Mouse (Mus musculus) lung, adult 18-20 months (tissue): ENCODE measurements around the gene Prr19.

Experiments used
- DNase-seq, 2 experiments: peaks; one replicate each; pipeline ENCODE4 v3.0.0; 2022; ENCODE audit warnings: mixed read lengths in 2 of 2

Prr19 gene

DNA sequence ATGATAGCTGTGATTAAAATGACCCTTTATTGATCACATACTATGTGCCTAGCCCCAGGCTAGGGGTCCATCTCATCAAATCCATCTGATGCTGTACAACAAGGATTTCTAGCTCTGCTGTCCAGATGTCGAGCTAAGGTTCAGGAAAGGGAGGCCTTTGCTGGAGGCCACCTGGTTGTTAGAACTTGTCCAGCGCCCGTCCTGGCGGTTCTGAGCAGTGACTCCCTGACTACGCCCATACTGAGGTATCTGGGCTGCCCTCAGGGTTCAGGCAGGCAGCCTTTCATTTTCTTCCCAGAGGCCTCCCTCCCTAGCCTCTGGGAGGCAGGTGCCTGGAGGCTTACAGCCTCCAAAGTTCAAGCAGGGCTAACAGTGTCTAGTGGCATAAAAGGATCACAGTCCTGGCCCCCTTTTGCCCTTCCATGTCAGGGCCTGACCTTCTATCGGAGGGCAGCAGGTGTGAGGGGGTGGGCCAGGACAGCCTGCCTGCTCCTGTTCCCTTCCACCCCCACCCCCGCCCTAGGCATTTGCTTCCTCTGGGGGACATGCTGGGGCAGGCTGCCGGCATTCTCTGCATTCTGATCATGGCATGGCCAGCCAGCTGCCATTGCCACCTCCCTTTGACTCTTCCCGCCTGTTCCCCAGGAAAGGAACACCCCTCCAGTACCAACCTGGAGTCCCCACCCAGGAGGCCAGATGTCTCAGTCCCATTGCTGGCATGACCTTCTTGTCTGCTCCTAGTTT, 25.5 kb upstream of the Prr19 start:
- DNase-seq: no peak

DNA sequence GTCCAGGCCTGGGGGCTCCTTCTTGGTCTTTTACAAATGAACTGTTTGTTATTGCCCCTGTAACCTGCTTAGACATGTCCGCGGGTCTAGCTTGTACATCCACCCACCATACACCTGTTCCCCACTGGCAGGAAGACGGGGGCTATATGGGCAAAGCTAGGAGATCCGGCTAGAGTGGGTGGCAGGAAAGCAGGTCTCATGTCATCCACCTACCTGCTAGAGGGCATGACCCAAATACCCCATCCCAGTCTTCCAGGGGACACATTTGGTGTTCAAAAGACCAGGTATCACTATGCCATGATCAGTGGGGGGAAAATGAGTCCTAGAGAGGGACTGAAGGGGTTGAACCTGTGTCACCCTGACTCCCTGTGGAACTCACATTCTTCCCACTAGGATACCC, 23.8 kb upstream of the Prr19 start:
- no peak for DNase-seq

DNA sequence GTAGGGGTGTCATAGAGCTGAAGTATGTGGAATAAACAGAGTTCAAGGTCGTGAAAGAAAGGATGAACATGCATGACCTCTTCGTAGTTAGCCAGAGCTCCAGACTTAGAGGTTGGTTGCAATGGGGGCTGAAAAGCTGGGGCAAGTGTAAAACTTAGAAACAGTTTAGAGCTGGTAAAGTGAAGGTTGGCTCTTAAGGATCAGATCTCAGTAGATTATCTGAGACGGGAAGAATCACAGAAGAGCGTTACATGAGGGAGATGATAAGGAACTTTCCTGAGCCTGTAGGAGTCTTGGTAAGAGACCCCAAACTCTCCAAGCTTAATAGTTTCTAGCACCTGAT, 23.2 kb upstream of the Prr19 start:
- no peak for DNase-seq

DNA sequence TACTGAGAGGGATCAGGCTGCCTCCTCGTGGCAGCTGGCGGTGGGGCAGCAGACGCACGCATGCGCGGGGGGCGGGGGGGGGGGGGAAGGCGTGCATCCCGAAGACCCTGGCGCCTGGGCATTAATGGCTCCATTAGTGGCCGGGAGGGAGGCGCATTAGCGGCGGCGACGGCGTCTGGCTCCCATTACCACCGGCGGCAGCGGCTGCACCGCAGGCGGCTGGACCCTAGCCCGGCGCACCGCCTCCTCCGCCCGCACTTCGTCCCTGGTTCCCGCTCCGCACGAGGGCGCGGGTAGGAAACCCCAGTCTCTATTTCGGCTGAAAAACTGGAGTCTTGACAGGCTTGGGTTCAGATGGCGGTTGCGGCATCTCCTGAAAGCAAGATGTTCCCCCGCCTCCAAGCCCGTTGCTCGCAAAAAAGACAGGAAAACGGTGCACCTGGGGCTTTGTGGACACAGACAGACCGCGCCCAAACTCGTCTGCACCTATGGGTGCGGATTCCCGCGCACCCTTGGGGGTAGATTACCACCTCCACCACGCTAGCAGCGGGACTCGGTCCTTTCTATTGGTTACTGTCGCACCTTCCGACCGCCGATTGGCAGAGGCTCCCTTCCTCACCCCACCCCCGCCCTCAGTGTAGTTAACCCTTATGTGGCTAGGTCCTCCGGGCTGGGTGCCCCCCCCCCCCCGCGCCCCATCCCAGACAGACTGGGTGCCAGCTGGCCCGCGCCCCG, 22.7 kb upstream of the Prr19 start:
- peak; percentile 89 to 92 for DNase-seq

DNA sequence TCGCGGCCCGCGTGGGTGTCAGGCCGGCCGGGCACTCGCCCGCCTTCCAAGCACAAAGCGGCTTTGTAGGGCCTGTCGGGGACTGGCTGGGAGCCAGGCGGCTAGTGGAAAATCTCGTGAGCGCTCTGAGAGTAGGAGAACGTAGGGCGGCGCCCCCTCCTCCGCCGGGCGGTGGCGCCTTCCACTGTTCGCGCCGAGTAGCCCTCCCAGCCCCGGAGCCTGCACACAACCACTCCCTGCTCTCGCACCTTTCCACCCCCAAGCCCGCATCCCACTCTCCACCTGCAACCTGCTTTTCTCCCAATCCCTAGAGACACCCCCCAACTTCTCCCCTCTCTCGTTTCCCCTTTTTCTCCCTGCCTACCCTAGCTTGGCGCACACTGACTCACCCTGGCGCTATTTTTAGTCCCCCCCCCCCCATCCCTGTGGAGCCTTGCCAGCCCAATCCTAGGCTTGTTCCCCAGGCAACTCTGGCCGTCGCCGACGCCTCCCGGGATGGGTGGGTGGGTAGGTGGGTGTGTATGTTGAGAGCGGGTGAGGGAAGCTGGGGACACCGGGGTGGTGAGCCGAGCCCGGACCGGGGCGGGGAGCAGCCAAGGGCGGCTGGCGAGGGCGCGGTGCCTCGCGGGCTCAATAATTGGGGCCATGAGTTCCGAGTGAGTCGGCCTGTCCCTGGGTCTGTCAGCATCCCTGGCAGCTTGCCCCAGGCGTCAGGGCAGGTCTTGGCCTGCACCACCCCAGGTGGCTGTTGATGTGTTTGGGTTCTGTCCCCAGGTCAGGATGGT, 21.9 kb upstream of the Prr19 start:
- peak; percentile 88 for DNase-seq

DNA sequence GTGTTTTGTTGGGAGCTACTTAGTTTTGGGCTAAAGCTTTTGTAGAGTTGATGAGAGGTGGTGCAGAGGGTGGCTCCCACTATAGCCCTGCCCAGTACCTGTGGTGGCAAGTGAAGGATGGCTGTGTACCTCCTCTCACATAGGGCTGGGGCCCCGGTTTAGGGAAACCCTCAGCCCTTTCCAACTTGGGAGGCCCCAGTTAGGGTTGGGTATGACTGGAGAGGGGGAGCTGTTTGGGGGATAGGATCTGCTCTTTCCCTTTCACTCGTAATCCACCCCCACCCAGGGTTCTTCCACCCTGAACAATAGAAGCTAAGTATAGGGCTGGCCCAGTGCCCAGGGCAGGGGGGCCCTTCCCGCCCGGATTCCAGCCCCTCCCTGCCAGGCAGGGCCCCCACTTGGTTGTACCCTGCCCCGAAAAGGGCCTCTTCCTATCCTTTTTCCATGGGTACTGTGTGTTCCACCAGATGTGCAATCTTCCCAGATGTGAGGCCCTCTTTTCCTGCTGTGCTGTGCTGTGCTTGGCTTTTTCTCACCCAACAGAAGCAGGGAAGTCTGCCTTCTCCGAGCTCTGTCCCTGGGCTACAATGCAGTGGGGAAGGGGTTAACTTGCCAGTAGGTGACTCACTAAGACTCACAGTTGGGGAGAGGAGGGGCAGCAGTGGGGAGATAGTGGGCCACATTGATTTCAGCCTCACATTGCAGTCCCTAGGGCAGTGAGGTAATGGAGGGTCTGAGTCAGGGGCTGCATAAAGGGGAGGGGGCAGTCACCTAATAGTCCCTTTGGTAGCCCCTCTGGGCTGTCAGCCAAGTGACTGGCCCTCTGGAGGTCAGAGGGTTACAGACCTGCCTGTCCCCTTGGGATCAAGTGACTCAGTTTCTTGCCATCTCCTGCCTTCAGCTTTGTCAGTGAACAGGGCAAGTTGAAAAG, 21.1 kb upstream of the Prr19 start:
- DNase-seq: peak; percentile 64 to 76

DNA sequence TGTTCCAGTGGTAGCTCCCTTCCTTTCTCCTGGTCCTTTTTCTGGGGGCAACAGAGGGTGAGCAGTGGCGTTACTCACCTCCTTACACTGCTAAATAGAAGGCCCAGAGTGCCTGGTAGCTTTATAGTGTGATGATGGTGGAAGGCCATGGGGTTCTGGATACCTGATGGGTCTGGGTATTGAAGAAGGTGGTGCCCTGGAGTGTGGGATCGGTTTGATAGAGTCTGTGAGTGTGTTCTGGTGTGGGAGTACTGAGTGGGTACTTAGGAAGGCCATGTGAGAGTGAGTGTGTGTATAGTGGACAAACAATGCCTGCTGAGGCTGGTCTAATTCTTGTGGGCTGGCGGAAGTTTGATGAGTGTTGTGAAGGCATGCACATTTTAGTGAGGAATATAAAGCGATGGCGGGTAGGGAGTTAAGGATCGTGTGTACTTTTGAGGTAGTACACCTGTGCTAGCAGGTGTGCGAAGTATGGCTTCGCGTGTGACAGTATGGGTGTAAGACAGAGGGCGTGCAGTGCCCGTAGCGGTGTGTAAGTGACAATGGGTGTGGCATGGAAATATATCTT, 20.0 kb upstream of the Prr19 start:
- DNase-seq: no peak

DNA sequence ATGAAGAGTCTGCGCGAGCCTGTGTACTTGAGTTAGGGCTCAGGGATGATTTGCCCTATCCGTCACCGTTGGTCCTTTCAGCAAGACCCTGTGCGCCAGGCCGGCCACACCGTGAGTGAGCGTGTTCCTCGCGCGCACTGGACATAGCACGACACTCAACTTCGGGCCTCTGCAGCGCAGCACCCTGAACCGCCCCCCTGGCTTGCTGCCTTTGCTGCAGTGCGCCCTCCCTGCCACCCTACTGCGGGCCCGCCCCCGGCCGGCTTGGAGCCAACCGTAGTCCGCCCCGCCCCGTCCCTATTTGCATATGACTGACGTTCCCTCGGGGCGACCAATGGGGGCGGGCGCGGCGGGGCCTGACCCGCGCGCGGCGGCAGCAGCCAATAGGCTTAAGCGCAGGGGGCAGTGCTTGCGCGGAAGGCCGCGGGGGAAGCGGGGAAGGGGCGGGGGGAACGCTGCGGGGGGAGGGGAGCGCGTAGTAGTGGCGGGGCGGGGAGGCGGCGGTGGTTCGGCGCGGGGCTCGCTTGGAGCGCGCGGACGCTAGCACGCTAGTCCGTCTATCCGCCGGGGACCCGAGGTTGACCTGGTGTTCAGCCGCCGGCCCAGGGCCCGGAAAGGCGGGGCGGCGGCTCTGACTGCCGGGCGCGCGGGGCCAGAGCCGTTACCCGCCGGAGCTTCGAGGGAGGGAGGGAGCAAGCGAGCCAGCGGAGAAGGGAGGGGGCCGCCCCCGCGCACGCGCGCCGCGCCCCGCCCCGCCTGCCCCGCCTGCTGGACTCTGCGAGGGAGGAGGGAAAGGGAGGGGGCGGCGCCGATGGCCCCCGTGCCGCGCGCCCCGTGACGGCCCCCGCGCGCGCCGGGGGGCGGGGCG, 19.2 kb upstream of the Prr19 start:
- peak; percentile 97 to 98 for DNase-seq

DNA sequence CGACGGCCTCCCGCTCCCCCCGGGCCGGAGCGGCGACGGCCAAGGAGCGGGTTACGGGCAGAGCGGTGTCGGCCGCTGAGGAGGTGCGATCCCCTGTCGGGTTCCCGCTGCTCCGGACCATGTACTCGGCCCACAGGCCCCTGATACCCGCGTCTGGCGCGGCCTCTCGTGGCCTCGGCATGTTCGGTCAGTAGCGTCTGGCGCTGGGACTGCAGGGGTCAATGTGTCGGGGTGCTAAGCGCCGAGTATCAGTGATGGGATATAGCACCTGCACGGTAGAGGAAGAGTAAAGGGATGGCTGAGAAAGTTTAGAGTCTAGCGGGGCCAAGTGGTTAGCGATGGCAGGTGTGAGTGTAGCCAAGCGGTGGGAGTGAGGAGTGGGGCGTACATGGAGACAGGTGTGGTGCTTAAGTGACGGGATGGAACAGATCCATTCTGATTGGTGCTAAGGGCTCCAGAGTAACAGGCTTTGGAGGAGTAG, 18.4 kb upstream of the Prr19 start:
- peak in 1 of 2 experiments; percentile 57 for DNase-seq

DNA sequence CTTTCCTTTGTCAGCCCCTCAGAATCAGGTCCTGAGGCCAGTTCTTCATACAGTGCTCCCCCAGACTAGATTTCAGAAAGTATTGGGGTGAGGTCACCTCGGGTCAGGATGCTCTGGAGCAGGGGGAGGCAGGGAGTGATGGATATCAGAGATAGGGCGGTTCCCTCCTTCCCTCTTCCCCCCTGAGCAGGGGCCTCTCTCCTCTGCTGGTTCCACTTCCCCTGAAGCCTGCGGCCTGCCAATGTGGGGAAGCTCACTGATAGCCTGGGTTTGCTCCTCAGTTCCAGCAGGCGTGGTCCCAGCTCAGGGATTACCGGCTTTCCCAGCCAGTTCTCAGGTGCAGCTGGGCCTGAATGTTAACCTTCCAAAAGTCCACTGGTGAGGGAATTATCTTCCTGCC, 17.6 kb upstream of the Prr19 start:
- no peak for DNase-seq

DNA sequence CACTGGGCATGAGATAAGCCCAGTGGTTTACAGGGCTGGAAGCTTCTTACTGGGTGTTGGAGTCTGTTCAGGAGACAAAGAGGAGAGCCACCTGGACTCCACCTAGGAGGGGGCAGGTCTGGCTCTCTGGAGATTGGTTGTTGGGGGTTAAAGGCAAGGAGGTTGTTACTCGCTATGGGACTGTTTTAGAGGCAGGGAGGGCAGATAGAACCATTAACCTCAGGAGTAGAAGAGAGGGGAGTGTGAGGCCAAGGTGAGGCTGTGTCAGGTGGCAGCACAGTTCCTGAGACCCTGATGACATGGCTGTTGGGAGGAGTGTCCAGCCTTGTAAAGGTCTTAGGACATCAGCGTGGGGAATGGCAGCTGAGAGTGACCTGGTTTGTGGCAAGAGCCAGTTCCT, 17.0 kb upstream of the Prr19 start:
- no peak for DNase-seq

DNA sequence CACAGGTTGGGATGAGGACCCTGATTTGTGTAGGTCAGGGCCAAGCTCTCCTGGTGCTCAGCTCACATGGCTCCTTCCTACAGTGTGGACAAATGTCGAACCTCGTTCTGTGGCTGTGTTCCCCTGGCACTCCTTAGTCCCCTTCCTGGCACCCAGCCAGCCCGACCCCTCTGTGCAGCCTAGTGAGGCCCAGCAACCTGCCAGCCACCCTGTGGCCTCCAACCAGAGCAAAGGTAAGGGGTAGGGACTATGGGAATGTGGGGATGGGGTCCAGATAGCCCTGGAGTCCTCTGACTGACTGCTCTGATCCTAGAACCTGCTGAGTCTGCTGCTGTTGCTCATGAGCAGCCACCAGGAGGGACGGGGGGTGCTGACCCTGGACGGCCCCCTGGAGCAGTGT, 16.4 kb upstream of the Prr19 start:
- DNase-seq: no peak

DNA sequence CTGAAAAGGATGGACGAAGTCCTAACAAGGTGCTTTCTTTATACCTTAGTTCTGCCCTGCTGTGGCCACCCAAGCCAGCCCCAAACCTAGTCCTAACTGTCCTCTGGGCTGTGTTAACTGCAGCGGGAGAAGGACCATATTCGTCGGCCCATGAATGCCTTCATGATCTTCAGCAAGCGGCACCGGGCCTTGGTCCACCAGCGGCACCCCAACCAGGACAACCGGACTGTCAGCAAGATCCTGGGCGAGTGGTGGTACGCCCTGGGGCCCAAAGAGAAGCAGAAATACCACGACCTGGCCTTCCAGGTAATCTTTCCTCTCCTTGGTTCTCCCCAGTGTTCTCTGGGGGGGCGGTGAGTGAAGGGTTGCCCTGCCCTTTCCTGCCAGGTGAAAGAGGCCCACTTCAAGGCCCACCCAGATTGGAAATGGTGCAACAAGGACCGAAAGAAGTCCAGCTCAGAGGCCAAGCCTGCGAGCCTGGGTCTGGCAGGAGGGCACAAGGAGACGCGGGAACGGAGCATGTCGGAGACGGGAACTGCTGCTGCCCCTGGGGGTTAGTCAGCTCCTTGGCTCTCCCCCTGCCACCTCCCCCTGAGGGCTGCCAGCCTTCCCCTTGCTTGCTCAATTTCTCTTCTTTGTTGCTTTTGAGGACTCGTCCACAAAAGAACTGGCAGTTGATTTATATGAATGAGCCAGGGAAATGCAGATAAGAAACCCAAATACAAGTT, 15.5 kb upstream of the Prr19 start:
- DNase-seq: no peak

DNA sequence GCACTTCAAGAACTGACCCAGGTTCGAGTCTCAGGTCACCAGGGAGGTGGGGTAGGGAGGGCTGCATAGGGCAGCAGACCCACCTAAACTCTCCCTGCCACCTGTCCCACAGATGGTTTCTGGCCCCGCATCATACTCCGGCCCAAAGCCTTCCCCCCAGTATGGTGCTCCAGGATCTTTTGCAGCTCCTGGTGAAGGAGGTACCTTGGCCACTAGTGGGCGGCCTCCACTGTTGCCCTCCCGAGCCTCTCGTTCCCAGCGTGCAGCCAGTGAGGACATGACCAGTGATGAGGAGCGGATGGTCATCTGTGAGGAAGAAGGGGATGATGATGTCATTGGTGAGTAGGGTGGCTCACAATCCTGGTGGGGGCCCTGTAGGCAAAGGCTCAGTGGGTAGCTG, 14.2 kb upstream of the Prr19 start:
- no peak for DNase-seq

DNA sequence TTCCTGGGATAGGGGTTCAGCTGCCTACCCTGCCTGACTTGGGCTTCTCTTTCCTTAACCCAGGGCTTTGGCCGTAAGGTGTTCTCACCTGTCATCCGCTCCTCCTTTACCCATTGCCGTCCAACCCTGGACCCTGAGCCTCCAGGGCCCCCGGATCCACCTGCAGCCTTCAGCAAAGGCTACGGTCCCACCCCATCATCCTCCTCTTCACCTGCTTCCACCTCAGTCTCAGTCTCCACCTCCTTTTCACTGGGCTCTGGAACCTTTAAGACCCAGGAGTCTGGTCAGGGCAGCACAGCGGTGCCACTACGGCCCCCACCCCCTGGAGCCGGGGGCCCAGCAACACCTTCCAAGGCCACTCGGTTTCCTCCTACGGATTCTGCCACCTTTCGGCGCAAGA, 13.2 kb upstream of the Prr19 start:
- no peak for DNase-seq

DNA sequence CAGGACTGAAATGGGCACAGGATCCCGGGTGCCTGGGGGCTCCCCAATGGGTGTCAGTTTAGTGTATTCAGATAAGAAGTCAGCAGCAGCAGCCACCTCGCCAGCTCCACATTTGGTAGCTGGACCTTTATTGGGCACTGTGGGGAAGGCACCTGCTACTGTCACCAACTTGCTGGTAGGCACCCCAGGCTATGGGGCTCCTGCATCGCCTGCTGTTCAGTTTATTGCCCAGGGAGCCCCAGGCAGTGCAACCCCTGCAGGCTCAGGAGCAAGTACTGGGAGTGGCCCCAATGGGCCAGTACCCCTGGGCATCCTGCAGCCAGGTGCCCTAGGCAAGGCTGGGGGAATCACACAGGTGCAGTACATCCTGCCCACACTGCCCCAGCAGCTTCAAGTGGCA, 12.5 kb upstream of the Prr19 start:
- DNase-seq: no peak

DNA sequence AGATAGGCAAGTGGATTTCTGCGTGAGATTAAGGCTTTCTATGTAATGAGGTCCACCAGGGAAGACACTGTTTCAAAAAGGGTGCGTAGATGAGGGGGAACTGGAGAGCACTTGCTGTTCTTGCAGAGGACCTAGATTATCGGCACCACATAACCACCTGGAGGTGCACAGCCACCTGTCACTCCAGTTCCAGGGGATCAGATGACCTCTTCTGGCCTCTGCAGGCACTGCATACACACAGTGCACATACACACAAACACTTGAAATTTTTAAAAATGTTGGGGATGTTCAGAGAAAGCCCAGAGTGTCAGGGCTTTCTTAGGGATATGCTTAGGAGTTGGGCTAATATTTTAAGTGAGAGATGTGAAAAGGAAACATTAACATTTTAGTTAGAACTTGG, 11.3 kb upstream of the Prr19 start:
- DNase-seq: no peak

DNA sequence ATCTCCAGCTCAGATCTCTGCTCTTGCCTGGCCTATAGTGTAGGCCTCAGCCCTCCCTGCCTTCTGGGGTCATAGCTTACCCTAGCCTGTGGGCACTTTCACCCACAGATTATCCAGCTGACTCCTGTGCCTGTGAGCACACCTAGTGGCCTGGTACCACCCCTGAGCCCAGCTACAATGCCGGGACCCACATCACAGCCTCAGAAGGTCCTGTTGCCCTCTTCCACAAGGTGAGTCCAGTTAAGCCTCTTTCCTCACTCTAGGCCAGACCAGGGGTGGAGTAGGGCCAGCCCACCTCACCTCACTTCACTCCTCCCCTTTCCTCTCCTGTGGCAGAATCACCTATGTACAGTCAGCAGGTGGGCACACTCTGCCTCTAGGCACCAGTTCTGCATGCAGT, 10.7 kb upstream of the Prr19 start:
- peak in 1 of 2 experiments; percentile 3 for DNase-seq

DNA sequence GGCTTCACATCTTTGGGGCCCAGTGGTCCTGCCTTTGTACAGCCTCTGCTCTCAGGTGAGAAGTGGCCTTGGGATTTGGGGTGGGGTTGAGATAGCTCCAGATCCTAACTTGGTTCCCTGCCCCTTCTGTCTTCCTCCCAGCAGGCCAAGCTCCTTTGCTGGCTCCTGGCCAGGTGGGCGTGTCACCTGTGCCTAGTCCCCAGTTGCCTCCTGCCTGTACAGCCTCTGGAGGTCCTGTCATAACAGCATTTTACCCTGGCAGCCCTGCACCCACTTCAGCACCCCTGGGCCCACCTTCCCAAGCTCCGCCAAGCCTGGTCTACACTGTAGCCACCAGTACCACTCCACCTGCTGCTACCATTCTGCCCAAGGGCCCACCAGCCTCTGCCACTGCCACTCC, 10.3 kb upstream of the Prr19 start:
- peak; percentile 46 to 60 for DNase-seq

DNA sequence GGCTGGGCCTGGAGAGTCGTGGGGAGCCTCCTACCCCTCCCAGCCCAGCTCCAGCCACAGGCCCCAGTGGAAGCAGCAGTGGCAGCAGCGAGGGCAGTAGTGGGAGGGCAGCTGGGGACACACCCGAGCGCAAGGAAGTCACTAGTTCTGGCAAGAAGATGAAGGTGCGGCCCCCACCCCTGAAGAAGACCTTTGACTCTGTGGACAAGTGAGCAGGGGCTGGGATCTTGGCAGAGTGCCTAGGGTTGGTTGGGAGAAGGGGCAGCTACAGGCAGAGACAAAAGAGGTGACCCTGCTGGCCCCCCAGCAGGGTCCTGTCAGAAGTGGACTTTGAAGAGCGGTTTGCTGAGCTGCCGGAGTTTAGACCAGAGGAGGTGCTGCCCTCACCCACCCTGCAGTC, 9.1 kb upstream of the Prr19 start:
- DNase-seq: peak in 1 of 2 experiments; percentile 3
